8 mouse cellular contexts compared by ENCODE assay signal in the genomic region with DNA sequence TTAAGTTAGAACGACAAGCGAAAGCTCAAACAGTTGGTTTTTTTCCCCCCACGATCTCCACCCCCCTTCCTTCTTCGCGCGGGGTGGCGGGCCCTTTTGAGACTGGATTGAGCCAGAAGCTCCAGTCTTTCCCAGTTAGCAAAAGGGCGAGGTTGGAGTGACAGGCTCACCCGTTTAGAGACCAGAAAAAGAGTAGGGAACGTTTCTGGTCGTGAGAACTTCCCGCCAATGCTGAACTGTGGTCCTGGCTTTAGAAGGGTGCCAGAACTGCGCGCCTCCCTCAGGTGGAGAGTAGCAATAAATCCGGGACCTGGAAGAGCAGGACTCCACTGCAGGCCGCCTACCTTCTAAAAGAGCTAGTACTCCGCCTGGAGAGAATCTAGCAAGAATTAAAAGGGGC. TPM values are rescaled to one million over a fixed set of nuclear protein-coding genes. Genes with fewer than 3 reads are reported as not detected.
DNase-seq lines count a peak whose midpoint lies in the region; ATAC-seq and TF ChIP-seq lines count a peak whose summit lies in the region.

No protein-coding gene starts in this region.

- H3K4me2 ChIP-seq in midbrain, embryonic 14.5 days (ENCODE audit: low read length) = peak overlapping the region; percentile 57

- DNase-seq in retina, embryonic 14.5 days (ENCODE audit: low spot score) = peak; percentile 43
- DNase-seq in retina, postnatal 1 day = no peak
- DNase-seq in gonadal fat pad, adult 2 months (ENCODE audit: low read depth) = peak; percentile 8
- peak; percentile 69 for DNase-seq in kidney, adult 2 months
- DNase-seq in liver = peak; percentile 63
- peak; percentile 66 for DNase-seq in midbrain, embryonic 14.5 days
- peak; percentile 49 for DNase-seq in thymus, adult 2 months

- no peak for TF ChIP-seq POLR2A in kidney, adult 2 months (IDR thresholded peaks at IDR 0.05; ENCODE audit: low read depth, low read length)
- no peak for TF ChIP-seq POLR2A in thymus, adult 2 months (IDR thresholded peaks at IDR 0.05; ENCODE audit: control insufficient read depth, extremely low read depth, insufficient read depth, low read length, poor library complexity)

- WGBS in kidney, adult 2 months = 1% methylated on average over 17 of the region's 17 CpGs
- WGBS in midbrain, embryonic 14.5 days = 29% methylated on average over 17 of the region's 17 CpGs
- WGBS in thymus, adult 2 months = under 1% methylated on average over 17 of the region's 17 CpGs

- no peaks in the 10 kb centered on the region for H3K36me3 ChIP-seq in kidney, adult 2 months (ENCODE audit: control insufficient read depth, insufficient read depth, low read length)
- H3K36me3 ChIP-seq in midbrain, embryonic 14.5 days (ENCODE audit: control insufficient read depth, insufficient read depth, low read length) = no peaks in the 10 kb centered on the region
- no peaks in the 10 kb centered on the region for H3K36me3 ChIP-seq in thymus, adult 2 months (ENCODE audit: control insufficient read depth, insufficient read depth, low read length)

- peak; percentile 57 for ATAC-seq in common myeloid progenitor, adult 5-6 weeks (replicated peaks; ENCODE audit: low read depth, poor library complexity, severe bottlenecking)
- peak; percentile 72 for ATAC-seq in midbrain, embryonic 14.5 days (ENCODE audit: low FRiP score, low TSS enrichment)

- H3K4me1 ChIP-seq in kidney, adult 2 months (ENCODE audit: control insufficient read depth, insufficient read depth, low read length) = no peaks in the 10 kb centered on the region
- no peaks in the 10 kb centered on the region for H3K4me1 ChIP-seq in midbrain, embryonic 14.5 days (ENCODE audit: control insufficient read depth, insufficient read depth, low read length)
- H3K4me1 ChIP-seq in thymus, adult 2 months (replicated peaks; ENCODE audit: control insufficient read depth, insufficient read depth, low read length) = no peaks in the 10 kb centered on the region

- no peaks in the 10 kb centered on the region for H3K27me3 ChIP-seq in kidney, adult 2 months (replicated peaks; ENCODE audit: control insufficient read depth, insufficient read depth, low read length)
- no peaks in the 10 kb centered on the region for H3K27me3 ChIP-seq in midbrain, embryonic 14.5 days (ENCODE audit: control insufficient read depth, insufficient read depth, low read length)
- no peaks in the 10 kb centered on the region for H3K27me3 ChIP-seq in thymus, adult 2 months (ENCODE audit: control insufficient read depth, insufficient read depth, low read length)

- no peak overlapping the region for H3K9ac ChIP-seq in midbrain, embryonic 14.5 days (replicated peaks; ENCODE audit: low read length)

- peak overlapping the region; percentile 53 for H3K4me3 ChIP-seq in kidney, adult 2 months (ENCODE audit: insufficient read depth, low read depth, low read length)
- peak overlapping the region; percentile 43 for H3K4me3 ChIP-seq in midbrain, embryonic 14.5 days (replicated peaks; ENCODE audit: low read depth, low read length)
- peak overlapping the region; percentile 69 for H3K4me3 ChIP-seq in thymus, adult 2 months (ENCODE audit: control insufficient read depth, insufficient read depth, low read length)

- peak; percentile 28; the same call in 1 of the 2 replicates for TF ChIP-seq CTCF in kidney, adult 2 months (conservative IDR thresholded peaks at IDR 0.05; ENCODE audit: insufficient read depth, insufficient read length, low read depth, low read length)
- no peak for TF ChIP-seq CTCF in thymus, adult 2 months (IDR thresholded peaks at IDR 0.05; ENCODE audit: borderline replicate concordance, control insufficient read depth, extremely low read depth, insufficient read depth, low read length, poor library complexity)

- peak overlapping the region; percentile 77 for H3K27ac ChIP-seq in kidney, adult 2 months (ENCODE audit: insufficient read depth, low read depth, low read length)
- no peak overlapping the region for H3K27ac ChIP-seq in midbrain, embryonic 14.5 days (replicated peaks; ENCODE audit: low read depth, low read length)
- H3K27ac ChIP-seq in thymus, adult 2 months (ENCODE audit: control insufficient read depth, insufficient read depth, low read length) = peak overlapping the region; percentile 13; the same call in 1 of the 2 replicates

- H3K9me3 ChIP-seq in midbrain, embryonic 14.5 days (ENCODE audit: control insufficient read depth, low read length) = no peaks in the 10 kb centered on the region

RNA-seq across cellular contexts. Expression of gene Hmgn5, which starts 0.5 kb away (rescaled TPM):
- total RNA-seq in common myeloid progenitor, adult 5-6 weeks (2017) = 66.5 and 74.9 TPM in 2 replicates
- polyA plus RNA-seq in gonadal fat pad, adult 2 months (2012; rRNA removed) = 1.1 and 1.5 TPM in 2 replicates
- 0.91 and 1.8 TPM in 2 replicates for polyA plus RNA-seq in kidney, adult 2 months (2012; rRNA removed)
- 12.6 and 13.0 TPM in 2 replicates for polyA plus RNA-seq in midbrain, embryonic 14.5 days (2014; fragmentation: Nextera tagmentation; extraction: Ambion mirVana)
- 0.78 and 0.82 TPM in 2 replicates for polyA plus RNA-seq in thymus, adult 2 months (2012; rRNA removed)
